Mouse (Mus musculus): ENCODE data around the gene Pomt1. TPM values are rescaled to one million over a fixed set of nuclear protein-coding genes. Genes with fewer than 3 reads are reported as not detected.

Gene Pomt1
- polyA plus RNA-seq, 1 experiment, result 36.4 TPM

DNA sequence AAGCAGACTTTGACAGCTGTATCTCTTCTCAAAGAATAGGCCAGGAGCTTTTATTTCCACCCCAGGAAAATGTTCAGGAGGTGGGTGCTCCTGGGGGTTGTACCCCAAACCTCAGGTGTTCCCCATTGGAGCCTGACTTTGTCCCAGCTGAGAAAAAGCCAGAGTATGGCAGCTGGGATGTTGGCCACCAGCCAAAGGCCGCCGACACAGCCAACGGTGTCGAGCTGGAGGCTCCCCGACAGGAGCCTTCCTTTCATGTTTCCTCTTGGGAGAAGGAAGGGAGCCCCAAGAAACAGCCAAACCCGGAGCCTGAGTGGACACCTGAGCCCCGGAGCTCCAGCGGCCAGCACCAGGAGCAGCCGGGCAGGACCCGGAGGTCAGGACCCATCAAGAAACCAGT lies 23.4 kb upstream of the Pomt1 start:
- Histone ChIP-seq H3K27me3 (ENCODE audit: control insufficient read depth, insufficient read depth, low read length) (no peaks in the 10 kb centered on the region), H3K27ac (ENCODE audit: control insufficient read depth, insufficient read depth, low read length) (no peak overlapping the region), H3K36me3 (ENCODE audit: control insufficient read depth, insufficient read depth, low read length) (peaks cover 99% of the 10 kb centered on the region), H3K4me1 (replicated peaks; ENCODE audit: control insufficient read depth, insufficient read depth, low read length) (no peaks in the 10 kb centered on the region), H3K4me3 (ENCODE audit: control insufficient read depth, insufficient read depth, low read length) (no peak overlapping the region)
- no peak for TF ChIP-seq CTCF (IDR thresholded peaks at IDR 0.05; ENCODE audit: borderline replicate concordance, control insufficient read depth, extremely low read depth, insufficient read depth, low read length, poor library complexity)
- DNase-seq, result no peak
- 92% methylated on average over 10 of the region's 10 CpGs for WGBS

DNA sequence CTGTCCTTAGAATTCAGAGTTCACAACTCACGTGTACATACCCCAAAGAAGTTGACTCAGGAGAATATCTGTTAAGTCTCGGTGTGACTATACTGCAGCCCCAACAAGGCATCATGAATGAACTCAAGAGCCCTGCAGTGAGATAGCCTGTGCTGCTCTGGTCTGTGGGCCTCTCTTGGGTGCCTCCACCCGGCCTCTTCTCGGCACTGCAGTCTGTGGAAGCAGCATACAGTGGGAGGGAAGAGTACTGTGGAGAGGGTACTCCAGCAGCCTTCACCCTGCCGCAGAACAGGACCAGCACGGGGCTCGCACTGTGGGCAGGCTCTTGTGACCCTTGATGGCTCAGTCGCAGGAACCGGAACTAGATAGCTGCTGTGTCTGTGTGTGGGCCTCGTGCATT lies 20.8 kb upstream of the Pomt1 start:
- Histone ChIP-seq H3K27ac (ENCODE audit: control insufficient read depth, insufficient read depth, low read length) (no peak overlapping the region), H3K4me3 (ENCODE audit: control insufficient read depth, insufficient read depth, low read length) (no peak overlapping the region), H3K27me3 (ENCODE audit: control insufficient read depth, insufficient read depth, low read length) (no peaks in the 10 kb centered on the region), H3K4me1 (replicated peaks; ENCODE audit: control insufficient read depth, insufficient read depth, low read length) (no peaks in the 10 kb centered on the region), H3K36me3 (ENCODE audit: control insufficient read depth, insufficient read depth, low read length) (peaks cover 99% of the 10 kb centered on the region)
- TF ChIP-seq CTCF (IDR thresholded peaks at IDR 0.05; ENCODE audit: borderline replicate concordance, control insufficient read depth, extremely low read depth, insufficient read depth, low read length, poor library complexity) (no peak), POLR2A (IDR thresholded peaks at IDR 0.05; ENCODE audit: control insufficient read depth, extremely low read depth, insufficient read depth, low read length, poor library complexity) (no peak)
- DNase-seq, result no peak
- WGBS, result 94% methylated on average over 10 of the region's 10 CpGs

DNA sequence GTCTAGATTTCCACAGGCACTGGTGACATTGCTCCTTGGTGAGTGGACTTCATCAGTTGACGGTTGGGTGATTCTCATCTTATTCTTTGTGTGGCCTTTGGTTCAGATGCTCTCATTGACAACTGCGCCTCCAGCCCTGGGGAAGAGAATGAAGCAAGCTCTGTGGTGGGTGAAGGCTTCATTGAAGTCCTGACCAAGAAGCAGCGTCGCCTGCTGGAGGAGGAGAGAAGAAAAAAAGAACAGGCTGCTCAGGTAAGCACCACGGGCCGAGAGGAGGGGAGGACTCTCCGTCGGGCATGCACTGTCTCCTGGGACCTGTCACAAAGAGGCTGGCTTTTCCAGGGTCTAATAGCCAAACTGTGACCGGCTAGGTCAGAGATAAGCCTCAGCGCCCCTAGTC lies 19.9 kb upstream of the Pomt1 start:
- TF ChIP-seq POLR2A (IDR thresholded peaks at IDR 0.05; ENCODE audit: control insufficient read depth, extremely low read depth, insufficient read depth, low read length, poor library complexity) (no peak), CTCF (IDR thresholded peaks at IDR 0.05; ENCODE audit: borderline replicate concordance, control insufficient read depth, extremely low read depth, insufficient read depth, low read length, poor library complexity) (no peak)
- H3K27ac ChIP-seq (ENCODE audit: control insufficient read depth, insufficient read depth, low read length), result no peak overlapping the region
- H3K4me1 ChIP-seq (replicated peaks; ENCODE audit: control insufficient read depth, insufficient read depth, low read length), result no peaks in the 10 kb centered on the region
- H3K27me3 ChIP-seq (ENCODE audit: control insufficient read depth, insufficient read depth, low read length), result no peaks in the 10 kb centered on the region
- 95% methylated on average over 10 of the region's 10 CpGs for WGBS
- DNase-seq, result no peak
- peaks cover 99% of the 10 kb centered on the region for H3K36me3 ChIP-seq (ENCODE audit: control insufficient read depth, insufficient read depth, low read length)
- no peak overlapping the region for H3K4me3 ChIP-seq (ENCODE audit: control insufficient read depth, insufficient read depth, low read length)

- Histone ChIP-seq H3K27me3 (ENCODE audit: control insufficient read depth, insufficient read depth, low read length) (no peaks in the 10 kb centered on the region), H3K4me3 (ENCODE audit: control insufficient read depth, insufficient read depth, low read length) (no peak overlapping the region), H3K27ac (ENCODE audit: control insufficient read depth, insufficient read depth, low read length) (no peak overlapping the region), H3K36me3 (ENCODE audit: control insufficient read depth, insufficient read depth, low read length) (peaks cover 99% of the 10 kb centered on the region), H3K4me1 (replicated peaks; ENCODE audit: control insufficient read depth, insufficient read depth, low read length) (no peaks in the 10 kb centered on the region)
- DNase-seq, result no peak
- 95% methylated on average over 8 of the region's 8 CpGs for WGBS
- no peak for TF ChIP-seq CTCF (IDR thresholded peaks at IDR 0.05; ENCODE audit: borderline replicate concordance, control insufficient read depth, extremely low read depth, insufficient read depth, low read length, poor library complexity)
- no peak for TF ChIP-seq POLR2A (IDR thresholded peaks at IDR 0.05; ENCODE audit: control insufficient read depth, extremely low read depth, insufficient read depth, low read length, poor library complexity)
Observed at GRCm38 (mm10) chr2:32217656-32218055, 18.7 kb upstream of the Pomt1 start.

DNA sequence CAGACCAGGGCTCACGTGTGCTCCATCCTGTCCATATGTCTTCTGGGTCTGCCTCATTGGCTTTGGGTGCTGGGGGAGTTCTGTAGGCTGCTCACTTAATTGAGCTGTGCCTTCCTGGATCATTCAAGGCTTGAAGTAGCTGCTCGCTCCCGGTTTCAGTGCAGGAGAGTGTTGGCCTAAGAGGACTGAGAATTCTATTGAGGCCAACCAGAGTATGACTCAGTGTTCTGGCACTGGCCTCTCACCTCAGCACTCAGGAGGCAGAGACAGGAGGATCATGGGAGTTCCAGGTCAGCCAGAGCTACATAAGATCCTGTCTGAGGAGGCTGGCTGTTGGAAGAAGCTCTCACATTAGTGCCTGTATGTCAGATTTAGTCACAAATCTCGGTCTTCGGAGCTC lies 18.3 kb upstream of the Pomt1 start:
- WGBS, result 95% methylated on average over 5 of the region's 5 CpGs
- no peak overlapping the region for H3K4me3 ChIP-seq (ENCODE audit: control insufficient read depth, insufficient read depth, low read length)
- H3K27ac ChIP-seq (ENCODE audit: control insufficient read depth, insufficient read depth, low read length), result no peak overlapping the region
- no peaks in the 10 kb centered on the region for H3K4me1 ChIP-seq (replicated peaks; ENCODE audit: control insufficient read depth, insufficient read depth, low read length)
- TF ChIP-seq CTCF (IDR thresholded peaks at IDR 0.05; ENCODE audit: borderline replicate concordance, control insufficient read depth, extremely low read depth, insufficient read depth, low read length, poor library complexity), result no peak
- no peak for TF ChIP-seq POLR2A (IDR thresholded peaks at IDR 0.05; ENCODE audit: control insufficient read depth, extremely low read depth, insufficient read depth, low read length, poor library complexity)
- DNase-seq, result no peak
- peaks cover 99% of the 10 kb centered on the region for H3K36me3 ChIP-seq (ENCODE audit: control insufficient read depth, insufficient read depth, low read length)
- H3K27me3 ChIP-seq (ENCODE audit: control insufficient read depth, insufficient read depth, low read length), result no peaks in the 10 kb centered on the region

- WGBS, result 95% methylated on average over 11 of the region's 11 CpGs
- H3K4me1 ChIP-seq (replicated peaks; ENCODE audit: control insufficient read depth, insufficient read depth, low read length), result no peaks in the 10 kb centered on the region
- DNase-seq, result no peak
Observed at GRCm38 (mm10) chr2:32218541-32219334, 17.7 kb upstream of the Pomt1 start.

DNA sequence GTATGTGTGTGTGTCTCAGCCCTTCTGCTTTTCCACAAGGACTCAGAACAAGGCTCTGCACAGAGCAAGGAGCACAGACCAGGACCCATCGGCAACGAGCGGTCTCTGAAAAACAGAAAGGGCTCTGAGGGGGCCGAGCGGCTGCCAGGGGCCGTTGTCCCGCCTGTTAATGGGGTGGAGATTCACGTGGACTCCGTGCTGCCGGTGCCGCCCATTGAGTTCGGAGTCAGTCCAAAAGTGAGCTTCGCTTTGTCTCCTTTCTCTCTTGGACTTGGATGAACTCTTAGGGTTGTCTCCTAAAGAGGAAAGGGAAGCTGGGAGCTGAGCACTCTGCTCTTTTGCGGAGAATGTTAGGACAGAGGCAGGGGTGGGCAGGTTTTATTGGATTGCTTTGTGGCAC lies 16.9 kb upstream of the Pomt1 start:
- peaks cover 99% of the 10 kb centered on the region for H3K36me3 ChIP-seq (ENCODE audit: control insufficient read depth, insufficient read depth, low read length)
- no peak for TF ChIP-seq POLR2A (IDR thresholded peaks at IDR 0.05; ENCODE audit: control insufficient read depth, extremely low read depth, insufficient read depth, low read length, poor library complexity)
- no peak for TF ChIP-seq CTCF (IDR thresholded peaks at IDR 0.05; ENCODE audit: borderline replicate concordance, control insufficient read depth, extremely low read depth, insufficient read depth, low read length, poor library complexity)
- no peak overlapping the region for H3K27ac ChIP-seq (ENCODE audit: control insufficient read depth, insufficient read depth, low read length)
- 97% methylated on average over 14 of the region's 14 CpGs for WGBS
- no peaks in the 10 kb centered on the region for H3K27me3 ChIP-seq (ENCODE audit: control insufficient read depth, insufficient read depth, low read length)
- no peaks in the 10 kb centered on the region for H3K4me1 ChIP-seq (replicated peaks; ENCODE audit: control insufficient read depth, insufficient read depth, low read length)
- no peak for DNase-seq
- H3K4me3 ChIP-seq (ENCODE audit: control insufficient read depth, insufficient read depth, low read length), result no peak overlapping the region

More at GRCm38 (mm10) chr2:32218541-32219334, 17.7 kb upstream of the Pomt1 start:
- no peak overlapping the region for H3K4me3 ChIP-seq (ENCODE audit: control insufficient read depth, insufficient read depth, low read length)
- H3K27ac ChIP-seq (ENCODE audit: control insufficient read depth, insufficient read depth, low read length), result no peak overlapping the region
- peaks cover 99% of the 10 kb centered on the region for H3K36me3 ChIP-seq (ENCODE audit: control insufficient read depth, insufficient read depth, low read length)
- H3K27me3 ChIP-seq (ENCODE audit: control insufficient read depth, insufficient read depth, low read length), result no peaks in the 10 kb centered on the region
- TF ChIP-seq POLR2A (IDR thresholded peaks at IDR 0.05; ENCODE audit: control insufficient read depth, extremely low read depth, insufficient read depth, low read length, poor library complexity) (no peak), CTCF (IDR thresholded peaks at IDR 0.05; ENCODE audit: borderline replicate concordance, control insufficient read depth, extremely low read depth, insufficient read depth, low read length, poor library complexity) (no peak)
